Mouse (Mus musculus): ENCODE results near the gene Gm11127. TPM values are rescaled to one million over a fixed set of nuclear protein-coding genes. Genes with fewer than 3 reads are reported as not detected.
A peak's percentile ranks its signal among the peaks of the same experiment; 100 is the strongest.
"Not testable (repeated sequence)": the region's sequence is repeated elsewhere in the genome, so short reads cannot be mapped to it uniquely, and the experiment has no call there.

Gene Gm11127
- total RNA-seq, 4 experiments from 2014 or later = 4.0 to 5.5 (median 4.9) TPM

- DNase-seq (ENCODE audit: low spot score) = peak; percentile 67
Measured at GRCm38 (mm10) chr17:36031583-36032331, 26.4 kb downstream of the Gm11127 start.

GRCm38 (mm10) chr17:36030703-36031582 lies 27.2 kb downstream of the Gm11127 start:
- DNase-seq (ENCODE audit: low spot score) = not testable (repeated sequence)

- DNase-seq (ENCODE audit: low spot score) = peak; percentile 50
Measured at GRCm38 (mm10) chr17:36030046-36030702, 28.0 kb downstream of the Gm11127 start.

- no peak for DNase-seq (ENCODE audit: low spot score)
Measured at GRCm38 (mm10) chr17:36028879-36029619, 29.1 kb downstream of the Gm11127 start.

GRCm38 (mm10) chr17:36027663-36028062 lies 30.5 kb downstream of the Gm11127 start:
- no peak for DNase-seq (ENCODE audit: low spot score)

- no peak for DNase-seq (ENCODE audit: low spot score)
Measured at GRCm38 (mm10) chr17:36025901-36026300, 32.3 kb downstream of the Gm11127 start.

GRCm38 (mm10) chr17:36025197-36025596 lies 33.0 kb downstream of the Gm11127 start:
- DNase-seq (ENCODE audit: low spot score) = no peak

GRCm38 (mm10) chr17:36023710-36024654 lies 34.2 kb downstream of the Gm11127 start:
- peak; percentile 62 for DNase-seq (ENCODE audit: low spot score)

GRCm38 (mm10) chr17:36022922-36023321 lies 35.2 kb downstream of the Gm11127 start:
- DNase-seq (ENCODE audit: low spot score) = no peak

GRCm38 (mm10) chr17:36022098-36022497 lies 36.1 kb downstream of the Gm11127 start:
- no peak for DNase-seq (ENCODE audit: low spot score)

- no peak for DNase-seq (ENCODE audit: low spot score)
Measured at GRCm38 (mm10) chr17:36021309-36021708, 36.9 kb downstream of the Gm11127 start.

GRCm38 (mm10) chr17:36020191-36021073 lies 37.7 kb downstream of the Gm11127 start, which contains the start of gene H2-T24:
Gene H2-T24 (minus strand): TSS chr17:36020560.
- peak; percentile 87 for DNase-seq (ENCODE audit: low spot score)

- no peak for DNase-seq (ENCODE audit: low spot score)
Measured at GRCm38 (mm10) chr17:36019519-36019918, 38.7 kb downstream of the Gm11127 start.

GRCm38 (mm10) chr17:36018979-36019378 lies 39.2 kb downstream of the Gm11127 start:
- DNase-seq (ENCODE audit: low spot score) = peak; percentile 78

GRCm38 (mm10) chr17:36017046-36017445 lies 41.1 kb downstream of the Gm11127 start:
- no peak for DNase-seq (ENCODE audit: low spot score)

- DNase-seq (ENCODE audit: low spot score) = no peak
Measured at GRCm38 (mm10) chr17:36014977-36015376, 43.2 kb downstream of the Gm11127 start.

Measured in heart, adult 8-10 months (tissue).